Mouse (Mus musculus): ENCODE data around the gene Pilrb1.

- TF ChIP-seq CTCF (IDR thresholded peaks at IDR 0.05; ENCODE audit: borderline replicate concordance, extremely low read depth, insufficient read depth, insufficient read length) = no peak
- no peak for TF ChIP-seq POLR2A (IDR thresholded peaks at IDR 0.05; ENCODE audit: borderline replicate concordance, extremely low read depth, insufficient read depth, insufficient read length, poor library complexity, severe bottlenecking)
Observed at GRCm38 (mm10) chr5:137831106-137831505, 26.8 kb downstream of the Pilrb1 start.

Data from brain, embryonic 14.5 days (tissue).